Mouse (Mus musculus): Measurements from ENCODE around the gene AW551984. TPM values are rescaled to one million over a fixed set of nuclear protein-coding genes. Genes with fewer than 3 reads are reported as not detected.
A peak's percentile ranks its signal among the peaks of the same experiment; 100 is the strongest.

The AW551984 gene
- total and polyA plus RNA-seq, 2 experiments from 2014 or later, result 185 to 241 TPM

DNA sequence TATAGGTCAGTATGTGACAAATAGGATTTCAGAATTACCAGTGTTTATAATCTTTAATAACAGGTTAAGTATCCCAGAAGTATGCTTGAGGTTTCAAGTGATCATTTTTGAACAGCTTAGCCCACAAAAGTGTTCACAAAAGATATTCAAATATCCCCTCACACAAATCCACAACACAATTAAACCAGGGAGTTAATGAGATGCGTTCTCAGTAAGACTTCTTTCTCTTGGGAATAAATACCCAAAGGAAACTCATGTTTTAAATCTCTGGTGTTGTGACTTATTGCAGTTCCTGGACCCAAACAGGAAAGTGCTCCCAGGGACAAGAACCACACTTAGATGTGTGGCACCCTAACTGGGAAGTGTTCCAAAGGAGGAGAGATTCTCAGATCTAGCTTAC lies 16.9 kb upstream of the AW551984 start, which contains the start of gene Olfr960:
Olfr960 (plus strand) TSS at position 301 of the 400 bp plus-strand sequence.
- Histone ChIP-seq H3K27ac (no peak within 1 kb of the TSS), H3K4me2 (ENCODE audit: low read depth, low read length) (no peak within 1 kb of the TSS), H3K4me3 (ENCODE audit: low read length) (no peak within 1 kb of the TSS), H3K9me3 (ENCODE audit: low read length) (no peaks in the 10 kb centered on the region), H3K4me1 (ENCODE audit: insufficient read depth, low read length) (no peaks in the 10 kb centered on the region), H3K36me3 (ENCODE audit: insufficient read depth, low read length) (no peaks in the 10 kb centered on the region), H3K9ac (replicated peaks; ENCODE audit: low read length) (no peak within 1 kb of the TSS), H3K27me3 (ENCODE audit: insufficient read depth, low read length) (no peaks in the 10 kb centered on the region)
- WGBS, result 59% methylated on average over 1 of the region's 1 CpGs
- no peak for TF ChIP-seq CTCF (IDR thresholded peaks at IDR 0.05; ENCODE audit: low read depth)
- DNase-seq (ENCODE audit: low spot score) (no peak), ATAC-seq (no peak)

DNA sequence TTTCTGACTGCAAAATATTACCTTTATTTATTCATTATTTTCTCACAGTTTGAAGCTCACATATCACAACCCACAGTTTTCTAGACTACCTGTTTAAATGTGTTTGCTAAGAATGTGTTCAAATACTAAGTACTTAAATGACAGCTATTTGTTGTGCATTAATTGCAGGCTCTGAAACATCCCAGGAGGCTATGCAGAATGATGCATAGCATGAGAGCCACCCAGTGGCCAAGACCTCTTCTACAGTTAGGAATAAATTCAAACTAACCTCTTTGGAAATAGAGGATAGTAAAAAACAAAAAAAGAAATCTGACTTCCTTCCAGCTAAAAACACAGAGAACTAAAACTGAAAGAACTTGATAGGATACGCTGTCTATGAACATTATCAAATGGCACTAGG lies 7.8 kb upstream of the AW551984 start:
- Histone ChIP-seq H3K4me2 (ENCODE audit: low read depth, low read length) (no peak overlapping the region), H3K4me3 (ENCODE audit: low read length) (no peak overlapping the region), H3K9me3 (ENCODE audit: low read length) (no peaks in the 10 kb centered on the region), H3K27me3 (ENCODE audit: insufficient read depth, low read length) (no peaks in the 10 kb centered on the region), H3K27ac (no peak overlapping the region), H3K9ac (replicated peaks; ENCODE audit: low read length) (no peak overlapping the region), H3K36me3 (ENCODE audit: insufficient read depth, low read length) (no peaks in the 10 kb centered on the region), H3K4me1 (ENCODE audit: insufficient read depth, low read length) (no peaks in the 10 kb centered on the region)
- WGBS, result 75% methylated on average over 1 of the region's 1 CpGs
- peak; percentile 73 for TF ChIP-seq CTCF (IDR thresholded peaks at IDR 0.05; ENCODE audit: low read depth)
- ATAC-seq (no peak), DNase-seq (ENCODE audit: low spot score) (peak; percentile 76)

DNA sequence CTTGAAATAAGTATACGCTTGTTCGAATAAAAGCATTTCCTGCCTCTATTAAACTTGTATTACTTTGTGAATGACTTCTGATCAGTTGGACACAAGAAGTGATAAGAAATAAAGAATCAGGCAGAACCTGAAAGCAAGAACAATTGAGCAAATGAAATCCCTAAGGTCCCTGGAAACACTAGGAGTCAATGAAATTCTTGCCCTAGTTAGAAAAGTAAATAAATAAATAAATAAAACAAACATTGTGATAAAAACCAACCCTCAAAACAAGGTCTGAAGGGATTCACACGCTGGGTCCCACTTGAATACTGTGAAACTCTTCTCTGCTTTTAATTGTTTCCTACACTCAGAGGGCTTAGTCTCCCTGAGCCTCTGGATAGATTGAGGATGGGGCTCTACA lies 6.2 kb upstream of the AW551984 start, which contains the start of gene Olfr148:
Olfr148 (plus strand) TSS at position 301 of the 400 bp plus-strand sequence.
- no peak for ATAC-seq
- Histone ChIP-seq H3K9ac (replicated peaks; ENCODE audit: low read length) (no peak within 1 kb of the TSS), H3K4me1 (ENCODE audit: insufficient read depth, low read length) (no peaks in the 10 kb centered on the region), H3K36me3 (ENCODE audit: insufficient read depth, low read length) (no peaks in the 10 kb centered on the region), H3K4me3 (ENCODE audit: low read length) (no peak within 1 kb of the TSS), H3K27me3 (ENCODE audit: insufficient read depth, low read length) (no peaks in the 10 kb centered on the region), H3K27ac (no peak within 1 kb of the TSS), H3K9me3 (ENCODE audit: low read length) (no peaks in the 10 kb centered on the region), H3K4me2 (ENCODE audit: low read depth, low read length) (no peak within 1 kb of the TSS)
- no peak for TF ChIP-seq CTCF (IDR thresholded peaks at IDR 0.05; ENCODE audit: low read depth)
- WGBS, result 75% methylated on average over 3 of the region's 3 CpGs
- DNase-seq (ENCODE audit: low spot score), result no peak

DNA sequence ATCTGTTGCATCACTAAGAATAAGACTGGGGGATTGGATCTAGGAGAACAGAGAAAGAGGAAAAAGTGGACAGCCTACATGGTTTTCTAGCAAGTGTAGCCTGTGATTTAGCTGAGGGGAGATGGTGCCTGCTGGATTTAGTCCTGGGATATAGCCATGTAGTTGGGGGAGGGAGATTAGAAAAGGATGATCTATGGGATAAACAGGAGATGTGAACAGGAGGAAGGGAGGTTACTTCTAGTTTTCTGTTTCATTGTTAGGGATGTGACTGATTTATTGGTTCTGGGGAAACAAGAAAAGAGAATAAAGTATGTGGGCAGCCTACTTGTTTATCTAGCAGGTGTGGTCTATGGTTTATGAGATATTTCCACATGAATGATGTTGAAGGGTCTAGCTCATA lies 4.3 kb upstream of the AW551984 start:
- H3K4me3 ChIP-seq (ENCODE audit: low read length), result no peak overlapping the region
- H3K4me2 ChIP-seq (ENCODE audit: low read depth, low read length), result no peak overlapping the region
- H3K27me3 ChIP-seq (ENCODE audit: insufficient read depth, low read length), result no peaks in the 10 kb centered on the region
- no peak for TF ChIP-seq CTCF (IDR thresholded peaks at IDR 0.05; ENCODE audit: low read depth)
- DNase-seq (ENCODE audit: low spot score) (no peak), ATAC-seq (no peak)
- no peaks in the 10 kb centered on the region for H3K36me3 ChIP-seq (ENCODE audit: insufficient read depth, low read length)
- H3K9me3 ChIP-seq (ENCODE audit: low read length), result no peaks in the 10 kb centered on the region
- H3K9ac ChIP-seq (replicated peaks; ENCODE audit: low read length), result no peak overlapping the region
- 0 out of 2 replicates have a peak, but pooled peaks cover 4% of the 10 kb centered on the region for H3K4me1 ChIP-seq (ENCODE audit: insufficient read depth, low read length)
- no peak overlapping the region for H3K27ac ChIP-seq

DNA sequence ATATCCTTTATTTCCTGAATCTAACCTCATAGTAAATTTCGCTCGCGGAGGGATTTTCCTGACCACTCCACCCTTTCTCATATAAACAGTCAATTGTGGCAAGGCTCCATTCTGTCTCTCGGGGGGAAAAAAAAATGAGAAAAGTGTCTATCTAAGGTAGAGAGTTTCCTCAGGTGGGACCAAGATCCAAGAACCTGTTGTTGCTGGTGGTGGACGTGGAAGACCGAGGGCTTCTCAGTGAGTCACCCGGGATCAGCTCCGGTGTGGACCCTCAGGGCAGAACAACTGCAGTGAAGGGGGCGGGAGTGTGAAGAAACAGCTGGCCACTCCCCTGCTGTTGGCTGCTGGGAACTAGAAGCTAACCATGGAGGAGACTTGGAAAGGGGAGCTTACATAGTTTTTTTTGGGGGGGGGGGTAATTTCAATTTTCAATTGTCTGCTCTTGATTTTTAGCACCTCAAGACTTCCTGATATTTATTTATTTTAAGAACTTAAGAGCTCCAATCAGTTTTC lies 814 bp downstream of the AW551984 start:
- TF ChIP-seq CTCF (IDR thresholded peaks at IDR 0.05; ENCODE audit: low read depth), result peak; percentile 28
- no peaks in the 10 kb centered on the region for H3K9me3 ChIP-seq (ENCODE audit: low read length)
- peak; percentile 61 for ATAC-seq
- 0 out of 2 replicates have a peak, but pooled peaks cover 4% of the 10 kb centered on the region for H3K4me1 ChIP-seq (ENCODE audit: insufficient read depth, low read length)
- WGBS, result under 1% methylated on average over 9 of the region's 9 CpGs
- peak overlapping the region; percentile 51 for H3K4me3 ChIP-seq (ENCODE audit: low read length)
- H3K9ac ChIP-seq (replicated peaks; ENCODE audit: low read length), result peak overlapping the region; percentile 56
- peak overlapping the region; percentile 76 for H3K4me2 ChIP-seq (ENCODE audit: low read depth, low read length)
- no peaks in the 10 kb centered on the region for H3K27me3 ChIP-seq (ENCODE audit: insufficient read depth, low read length)
- H3K27ac ChIP-seq, result peak overlapping the region; percentile 74
- DNase-seq (ENCODE audit: low spot score), result peak; percentile 57
- no peaks in the 10 kb centered on the region for H3K36me3 ChIP-seq (ENCODE audit: insufficient read depth, low read length)

DNA sequence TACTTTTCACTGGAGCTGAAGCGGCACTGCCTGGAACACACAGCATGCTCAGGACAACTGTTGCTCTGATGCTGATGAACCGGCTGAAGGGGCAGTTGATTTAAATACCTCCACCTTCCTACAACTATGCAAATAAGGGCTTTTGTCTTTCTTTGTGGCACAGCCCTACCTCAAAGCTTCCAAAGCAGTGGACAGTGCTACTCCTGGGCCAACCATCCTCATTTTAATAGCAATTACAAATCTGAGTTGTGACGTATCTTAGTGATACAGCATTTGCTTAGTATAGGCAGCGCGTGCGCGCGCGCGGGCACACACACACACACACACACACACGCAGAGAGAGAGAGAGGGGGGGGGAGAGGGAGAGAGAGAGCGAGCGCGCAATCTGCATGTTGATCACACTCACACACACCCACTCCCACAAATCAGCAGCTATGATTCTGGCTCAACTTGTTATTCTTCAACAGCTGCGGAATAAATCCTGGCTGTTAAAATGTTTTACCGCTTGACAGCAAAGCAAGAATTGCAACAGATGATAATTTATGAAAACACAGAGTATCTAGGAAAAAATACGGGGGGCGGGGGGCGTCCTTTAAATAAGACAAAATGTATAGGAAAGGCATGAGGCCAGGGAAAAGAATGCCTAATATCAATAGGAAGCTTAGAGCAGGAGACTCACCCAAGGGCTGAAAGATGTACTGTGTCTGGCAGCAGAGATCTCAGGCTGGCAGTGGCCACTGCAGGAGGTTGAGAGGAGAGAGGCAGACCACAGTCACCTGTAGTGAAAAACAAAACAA lies 1.5 kb downstream of the AW551984 start:
- Histone ChIP-seq H3K9ac (replicated peaks; ENCODE audit: low read length) (peak overlapping the region; percentile 56), H3K27me3 (ENCODE audit: insufficient read depth, low read length) (no peaks in the 10 kb centered on the region), H3K9me3 (ENCODE audit: low read length) (no peaks in the 10 kb centered on the region), H3K27ac (peak overlapping the region; percentile 74), H3K4me3 (ENCODE audit: low read length) (peak overlapping the region; percentile 51), H3K36me3 (ENCODE audit: insufficient read depth, low read length) (no peaks in the 10 kb centered on the region), H3K4me2 (ENCODE audit: low read depth, low read length) (peak overlapping the region; percentile 76), H3K4me1 (ENCODE audit: insufficient read depth, low read length) (0 out of 2 replicates have a peak, but pooled peaks cover 4% of the 10 kb centered on the region)
- ATAC-seq, result peak; percentile 92
- peak; percentile 78 for DNase-seq (ENCODE audit: low spot score)
- WGBS, result under 1% methylated on average over 19 of the region's 19 CpGs
- TF ChIP-seq CTCF (IDR thresholded peaks at IDR 0.05; ENCODE audit: low read depth), result no peak

DNA sequence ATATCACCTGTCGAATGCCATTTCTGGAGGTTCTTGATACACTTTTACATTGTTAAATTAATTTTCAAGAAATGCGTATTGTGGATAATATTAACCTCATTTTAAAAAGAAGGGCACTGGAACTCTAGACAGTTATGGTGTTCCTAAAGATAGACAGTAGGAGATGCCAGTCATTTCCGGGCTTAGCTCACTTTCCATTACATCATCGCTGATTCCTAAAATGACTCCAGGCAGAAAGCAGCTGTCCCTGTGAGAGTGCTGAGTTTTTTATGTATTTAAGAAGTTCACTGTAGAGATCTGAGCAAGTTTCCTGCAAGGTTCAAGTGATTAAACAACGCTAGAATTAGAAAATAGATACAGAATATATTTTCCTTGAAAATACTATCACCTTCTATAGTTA lies 27.2 kb downstream of the AW551984 start:
- H3K4me3 ChIP-seq (ENCODE audit: low read length), result no peak overlapping the region
- no peaks in the 10 kb centered on the region for H3K27me3 ChIP-seq (ENCODE audit: insufficient read depth, low read length)
- H3K4me1 ChIP-seq (ENCODE audit: insufficient read depth, low read length), result no peaks in the 10 kb centered on the region
- no peak overlapping the region for H3K4me2 ChIP-seq (ENCODE audit: low read depth, low read length)
- 88% methylated on average over 5 of the region's 5 CpGs for WGBS
- H3K9me3 ChIP-seq (ENCODE audit: low read length), result no peaks in the 10 kb centered on the region
- TF ChIP-seq CTCF (IDR thresholded peaks at IDR 0.05; ENCODE audit: low read depth), result no peak
- H3K27ac ChIP-seq, result no peak overlapping the region
- no peak overlapping the region for H3K9ac ChIP-seq (replicated peaks; ENCODE audit: low read length)
- ATAC-seq (no peak), DNase-seq (ENCODE audit: low spot score) (no peak)
- no peaks in the 10 kb centered on the region for H3K36me3 ChIP-seq (ENCODE audit: insufficient read depth, low read length)

Measured in hindbrain, postnatal 0 days (tissue).